Mouse (Mus musculus): ENCODE measurements around the gene Auts2.

- no peak for TF ChIP-seq POLR2A (IDR thresholded peaks at IDR 0.05; ENCODE audit: low read depth, low read length)
- TF ChIP-seq CTCF (conservative IDR thresholded peaks at IDR 0.05; ENCODE audit: insufficient read depth, insufficient read length, low read depth, low read length) = no peak
Observed at GRCm38 (mm10) chr5:132298996-132299395, 244.1 kb downstream of the Auts2 start.

Data from kidney, adult 2 months (tissue).